Mouse (Mus musculus): ENCODE results near the gene Fam78a. TPM values are rescaled to one million over a fixed set of nuclear protein-coding genes. Genes with fewer than 3 reads are reported as not detected.
"Not testable (repeated sequence)": the region's sequence is repeated elsewhere in the genome, so short reads cannot be mapped to it uniquely, and the experiment has no call there.

Fam78a gene
- polyA plus RNA-seq, 1 experiment: 0.48 TPM

DNA sequence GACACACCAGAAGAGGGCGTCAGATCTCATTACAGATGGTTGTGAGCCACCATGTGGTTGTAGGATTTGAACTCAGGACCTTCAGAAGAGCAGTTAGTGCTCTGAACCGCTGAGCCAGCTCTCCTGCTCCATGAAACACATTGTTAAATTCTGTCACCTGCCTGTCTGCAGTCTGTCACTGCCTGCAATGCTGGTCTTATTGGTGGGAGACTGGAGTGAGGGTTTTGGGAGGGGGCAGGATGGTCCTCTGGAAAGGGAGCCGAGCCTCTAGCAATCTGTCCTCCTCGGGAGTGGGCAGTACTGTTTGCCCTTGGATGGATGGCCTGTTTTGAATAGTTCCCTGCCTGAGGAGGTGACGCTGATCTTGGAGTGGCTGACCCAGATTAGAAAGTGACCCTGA, 40.8 kb downstream of the Fam78a start:
- DNase-seq (ENCODE audit: low spot score): no peak

DNA sequence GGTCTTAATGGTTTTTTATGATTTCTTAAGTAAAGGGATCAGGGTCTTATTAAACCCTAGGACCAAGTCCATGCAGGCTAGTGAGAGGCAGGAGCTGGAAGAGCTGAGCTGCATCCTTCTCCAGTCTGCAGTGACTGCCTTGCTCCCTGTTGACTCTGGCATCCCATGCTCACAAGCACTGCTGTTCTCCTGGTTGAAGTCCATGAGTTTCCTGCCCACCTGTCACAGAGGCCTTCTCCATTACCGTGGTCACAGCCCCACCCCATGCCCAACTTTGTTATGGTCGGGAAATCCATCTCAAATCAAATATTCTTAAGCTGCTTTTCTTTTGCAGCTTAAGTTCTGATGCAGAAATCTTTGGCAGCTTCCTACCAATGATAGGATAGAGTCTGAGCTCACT, 43.6 kb downstream of the Fam78a start:
- DNase-seq (ENCODE audit: low spot score): no peak

DNA sequence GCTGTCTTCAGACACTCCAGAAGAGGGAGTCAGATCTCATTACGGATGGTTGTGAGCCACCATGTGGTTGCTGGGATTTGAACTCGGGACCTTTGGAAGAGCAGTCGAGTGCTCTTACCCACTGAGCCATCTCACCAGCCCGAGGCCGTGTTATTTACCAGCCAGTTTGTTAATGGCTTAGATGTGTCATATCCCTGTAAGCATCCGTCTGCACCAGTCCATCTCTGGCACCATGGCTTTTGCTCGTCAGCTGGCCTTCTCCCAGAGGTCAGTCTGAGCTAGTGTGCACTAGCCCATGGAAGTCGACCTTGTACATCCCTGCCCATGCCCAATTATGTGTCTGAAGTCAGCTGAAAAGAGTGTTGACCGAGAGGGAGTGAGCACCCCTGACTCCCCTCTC, 44.0 kb downstream of the Fam78a start:
- not testable (repeated sequence) for DNase-seq (ENCODE audit: low spot score)

DNA sequence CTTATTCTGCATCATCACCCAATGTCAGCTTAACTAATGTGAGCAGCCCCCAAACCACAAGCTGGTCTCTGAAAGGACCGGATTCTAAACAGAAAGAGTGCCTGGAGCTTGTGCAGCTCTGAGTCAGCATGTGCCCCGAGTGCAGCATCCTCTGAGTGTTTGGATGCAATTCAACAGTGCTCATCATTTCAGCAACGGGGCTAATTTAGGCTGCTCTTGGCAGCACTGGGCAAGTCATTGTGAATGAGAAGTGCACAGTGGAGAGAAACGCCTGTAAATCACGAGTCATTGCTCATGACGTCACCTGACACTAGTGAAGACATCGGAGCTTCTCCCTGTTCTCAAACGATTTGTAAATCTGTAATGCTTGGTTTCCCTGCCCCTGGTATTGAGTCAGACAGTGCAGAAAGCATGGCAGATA, 46.0 kb downstream of the Fam78a start:
- no peak for DNase-seq (ENCODE audit: low spot score)

DNA sequence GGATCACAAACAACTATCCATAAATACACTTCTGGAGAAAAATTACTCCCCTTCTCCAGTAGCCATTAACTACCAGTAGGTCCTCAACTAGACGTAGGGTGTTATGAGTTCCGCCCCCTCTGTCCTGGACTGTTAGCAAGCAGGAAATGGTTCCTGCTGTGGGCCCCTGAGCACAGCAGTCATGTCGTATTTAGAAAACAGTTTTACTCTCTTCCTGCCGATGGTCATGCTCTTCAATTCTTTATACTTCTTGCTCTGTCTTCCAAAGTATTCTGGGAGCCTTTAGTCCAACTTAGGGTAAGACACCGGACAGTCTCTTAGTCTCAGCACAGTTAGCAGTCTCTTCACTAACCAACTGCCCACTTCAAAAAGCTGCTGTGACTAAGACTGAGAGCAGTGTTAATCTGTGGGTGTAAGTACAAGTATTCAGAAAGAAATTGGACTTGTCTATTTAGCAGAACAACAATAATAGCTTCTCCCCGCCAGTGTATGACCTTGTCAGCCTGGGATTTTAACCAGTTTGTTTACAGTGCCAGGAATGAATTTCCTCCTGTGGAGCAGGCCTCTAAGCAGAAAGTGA, 47.3 kb downstream of the Fam78a start:
- no peak for DNase-seq (ENCODE audit: low spot score)

DNA sequence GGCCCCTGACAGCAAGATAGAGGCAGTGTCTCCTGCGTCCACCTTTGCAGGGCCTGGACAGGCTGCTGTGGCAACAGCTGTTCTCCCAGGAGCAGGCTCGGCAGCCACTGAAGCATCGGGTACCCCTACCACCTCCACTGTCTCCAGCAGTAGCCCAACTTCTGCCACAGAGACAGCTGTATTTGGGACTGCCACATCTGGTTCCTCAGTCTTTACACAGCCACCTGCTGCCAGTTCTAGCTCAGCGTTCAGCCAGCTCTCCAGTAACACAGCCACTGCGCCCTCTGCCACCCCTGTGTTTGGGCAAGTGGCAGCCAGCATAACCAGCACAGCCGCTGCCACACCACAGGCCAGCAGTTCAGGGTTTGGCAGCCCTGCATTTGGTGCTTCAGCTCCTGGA, 50.5 kb downstream of the Fam78a start:
- DNase-seq (ENCODE audit: low spot score): no peak

DNA sequence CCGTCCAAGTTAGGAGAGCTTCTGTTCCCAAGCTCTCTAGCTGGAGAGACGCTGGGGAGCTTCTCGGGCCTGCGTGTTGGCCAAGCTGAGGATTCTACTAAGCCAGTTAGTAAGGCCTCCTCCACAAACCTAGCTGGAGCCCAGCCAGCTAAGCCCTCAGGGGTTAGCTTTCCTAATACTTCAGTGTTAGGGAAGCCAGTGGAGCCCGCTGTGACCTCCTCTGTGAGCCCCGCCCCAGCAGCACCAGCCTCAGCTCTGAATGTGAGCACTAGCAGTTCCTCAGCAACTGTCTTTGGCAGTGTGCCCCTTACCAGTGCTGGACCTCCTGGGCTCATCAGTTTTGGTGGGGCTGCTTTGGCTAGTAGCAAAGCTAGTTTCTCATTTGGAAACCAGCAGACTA, 51.2 kb downstream of the Fam78a start:
- DNase-seq (ENCODE audit: low spot score): no peak

DNA sequence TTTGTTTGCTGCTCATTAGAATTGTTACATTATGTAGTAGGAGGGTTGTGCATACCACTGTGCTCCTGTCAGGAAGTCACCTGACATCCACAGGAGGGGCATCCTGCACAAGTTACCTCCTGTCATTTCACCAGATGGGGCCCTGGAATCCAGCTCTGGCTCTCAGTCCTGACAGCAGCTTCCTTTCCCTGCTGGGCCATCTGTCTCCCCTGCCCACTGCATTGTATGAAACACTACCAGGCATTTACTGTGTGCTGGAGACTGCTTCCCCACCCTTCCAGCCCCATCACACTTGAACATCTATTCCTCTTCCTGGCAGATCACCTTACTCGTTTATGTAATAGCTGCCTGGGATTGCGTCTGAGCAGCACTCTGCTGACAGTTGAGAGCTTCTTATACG, 55.0 kb downstream of the Fam78a start:
- no peak for DNase-seq (ENCODE audit: low spot score)

DNA sequence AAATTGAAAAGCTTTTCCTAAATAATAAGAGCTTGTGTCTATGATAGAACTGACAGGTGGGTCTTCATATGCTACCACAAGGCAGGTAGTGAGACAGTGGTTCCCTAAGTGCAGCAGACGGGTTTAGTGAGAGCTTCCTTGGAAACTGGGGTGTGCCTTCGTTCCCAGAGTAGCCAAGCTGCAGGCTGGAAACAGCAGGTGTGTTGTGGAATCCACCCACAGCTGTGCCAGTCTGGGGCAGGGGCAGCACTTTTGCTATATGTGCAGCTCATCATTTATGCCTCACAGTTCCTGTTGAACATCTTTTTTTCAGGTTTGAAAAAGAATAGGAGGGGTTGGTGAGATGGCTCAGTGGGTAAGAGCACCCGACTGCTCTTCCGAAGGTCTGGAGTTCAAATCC, 60.3 kb downstream of the Fam78a start:
- no peak for DNase-seq (ENCODE audit: low spot score)

DNA sequence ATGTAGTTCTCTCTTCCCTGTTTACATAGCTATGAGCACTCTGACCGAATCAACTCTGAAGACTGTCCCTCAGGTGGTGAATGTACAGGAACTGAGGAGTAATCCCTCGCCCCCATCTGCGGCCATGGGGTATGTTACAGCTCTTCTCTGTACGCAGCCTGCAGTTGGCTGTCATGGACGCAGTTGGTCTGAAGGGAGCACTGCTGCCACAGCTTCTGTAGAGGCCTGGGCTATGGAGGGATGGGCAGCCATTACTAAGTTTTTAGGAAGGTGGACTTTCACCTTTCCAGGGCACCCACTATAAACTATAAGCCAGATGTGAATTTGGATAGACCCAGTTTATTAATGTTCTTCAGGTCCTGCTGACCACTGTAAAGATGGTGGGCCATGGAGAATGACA, 64.4 kb downstream of the Fam78a start:
- no peak for DNase-seq (ENCODE audit: low spot score)

DNA sequence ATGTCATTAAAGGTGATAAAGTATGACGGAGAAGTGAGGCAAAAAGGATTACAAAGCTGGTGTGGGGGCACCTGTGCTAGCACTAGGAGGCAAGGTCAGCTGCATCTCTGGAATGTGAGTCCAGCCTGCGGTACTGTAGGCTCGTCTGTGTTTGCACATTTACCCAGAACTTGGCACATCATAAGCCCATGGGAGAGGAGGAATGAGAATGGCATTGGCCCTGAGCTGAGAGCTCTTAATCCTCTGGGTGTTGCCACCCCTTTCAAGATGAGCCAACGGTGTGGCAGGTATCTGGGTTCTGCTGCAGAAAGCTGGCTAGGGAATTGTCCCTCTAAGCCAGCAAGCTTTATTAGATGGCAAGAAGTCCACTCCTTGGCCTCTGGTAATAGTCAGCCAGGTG, 65.0 kb downstream of the Fam78a start:
- no peak for DNase-seq (ENCODE audit: low spot score)

DNA sequence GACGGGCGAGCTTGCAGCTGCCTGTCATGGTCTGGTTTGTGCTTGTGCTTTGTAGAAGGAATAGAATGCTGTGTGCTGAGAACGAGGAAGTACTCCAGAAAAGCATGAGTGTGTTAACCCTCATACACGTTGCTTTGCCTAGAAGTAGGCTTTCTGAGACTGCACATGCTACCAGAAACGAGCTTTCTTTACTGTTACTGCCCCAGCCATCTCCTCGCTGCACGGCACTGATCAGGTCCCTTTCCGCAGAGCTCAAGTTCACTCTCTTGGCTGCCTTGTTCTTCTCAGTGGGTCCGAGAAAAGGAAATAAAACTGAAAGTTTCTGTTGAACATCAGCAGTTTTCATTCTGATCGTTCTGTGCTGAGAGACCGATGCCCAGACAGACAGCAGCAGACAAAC, 75.9 kb downstream of the Fam78a start:
- DNase-seq (ENCODE audit: low spot score): no peak

DNA sequence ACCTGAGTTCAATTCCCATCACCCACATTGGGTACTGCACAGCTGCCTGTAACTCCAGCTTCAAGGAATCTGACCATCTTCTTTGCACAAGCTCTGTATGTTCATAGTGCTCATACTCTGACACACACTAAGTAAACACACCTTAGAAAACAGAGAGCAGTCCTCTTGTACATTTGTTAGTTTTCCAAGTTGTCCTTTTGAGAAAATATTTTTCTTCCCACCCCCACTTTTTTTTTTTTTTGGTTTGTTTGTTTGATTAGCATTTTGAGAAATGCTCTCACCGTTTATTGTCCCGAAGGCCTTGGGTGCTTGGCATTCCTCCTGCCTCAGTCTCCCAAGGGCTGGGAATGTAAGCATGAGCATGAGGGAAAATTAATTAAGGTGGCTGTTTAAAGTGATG, 76.3 kb downstream of the Fam78a start:
- DNase-seq (ENCODE audit: low spot score): no peak

Other genes starting within 250 kb of the Fam78a start
- gene Fibcd1, start 238.9 kb downstream of the Fam78a start, polyA plus RNA-seq (2012; rRNA removed): 0.01 and 0.04 TPM in 2 replicates
- 2.8 and 4.1 TPM in 2 replicates for gene Lamc3, start 197.6 kb downstream of the Fam78a start, polyA plus RNA-seq (2012; rRNA removed)
- 4.1 and 5.4 TPM in 2 replicates for gene Aif1l, start 134.7 kb downstream of the Fam78a start, polyA plus RNA-seq (2012; rRNA removed)
- 20.4 and 28.2 TPM in 2 replicates for gene Nup214, start 110.4 kb downstream of the Fam78a start, polyA plus RNA-seq (2012; rRNA removed)
- 4.9 and 5.3 TPM in 2 replicates for gene Plpp7, start 10.7 kb upstream of the Fam78a start, polyA plus RNA-seq (2012; rRNA removed)
- gene Prrc2b, start 66.2 kb upstream of the Fam78a start, polyA plus RNA-seq (2012; rRNA removed): 34.1 and 53.6 TPM in 2 replicates
- 14.8 and 16.3 TPM in 2 replicates for gene Pomt1, start 151.7 kb upstream of the Fam78a start, polyA plus RNA-seq (2012; rRNA removed)
- 54.3 and 70.5 TPM in 2 replicates for gene Uck1, start 175.3 kb upstream of the Fam78a start, polyA plus RNA-seq (2012; rRNA removed)
- gene Golga2, start 202.5 kb upstream of the Fam78a start, polyA plus RNA-seq (2012; rRNA removed): 50.8 and 55.4 TPM in 2 replicates
- gene Swi5, start 203.2 kb upstream of the Fam78a start, polyA plus RNA-seq (2012; rRNA removed): 248 TPM in 2 replicates